Mouse (Mus musculus): ENCODE results near the gene Myo18a. TPM values are rescaled to one million over a fixed set of nuclear protein-coding genes. Genes with fewer than 3 reads are reported as not detected.

The Myo18a gene
- polyA plus RNA-seq (2012; rRNA removed): 92.0 and 93.1 TPM in 2 replicates

- TF ChIP-seq POLR2A (IDR thresholded peaks at IDR 0.05; ENCODE audit: low read depth, low read length) (no peak), CTCF (conservative IDR thresholded peaks at IDR 0.05; ENCODE audit: insufficient read depth, insufficient read length, low read depth, low read length) (peak; percentile 62)
- DNase-seq: peak; percentile 90
- Histone ChIP-seq H3K27me3 (replicated peaks; ENCODE audit: control insufficient read depth, insufficient read depth, low read length) (no peaks in the 10 kb centered on the region), H3K4me1 (ENCODE audit: control insufficient read depth, insufficient read depth, low read length) (peaks cover 20% of the 10 kb centered on the region), H3K36me3 (ENCODE audit: control insufficient read depth, insufficient read depth, low read length) (no peaks in the 10 kb centered on the region), H3K27ac (ENCODE audit: insufficient read depth, low read depth, low read length) (peak within 1 kb of the TSS; percentile 95), H3K4me3 (ENCODE audit: insufficient read depth, low read depth, low read length) (peak within 1 kb of the TSS; percentile 89)
- WGBS: 2% methylated on average over 79 of the region's 79 CpGs
These were observed at the start of gene Myo18a for GRCm38 (mm10) chr11:77762783-77763672. Myo18a (plus strand) TSS chr11:77763246.

- 59% methylated on average over 3 of the region's 3 CpGs for WGBS
- TF ChIP-seq POLR2A (IDR thresholded peaks at IDR 0.05; ENCODE audit: low read depth, low read length) (no peak), CTCF (conservative IDR thresholded peaks at IDR 0.05; ENCODE audit: insufficient read depth, insufficient read length, low read depth, low read length) (no peak)
- Histone ChIP-seq H3K4me1 (ENCODE audit: control insufficient read depth, insufficient read depth, low read length) (peaks cover 13% of the 10 kb centered on the region), H3K27ac (ENCODE audit: insufficient read depth, low read depth, low read length) (no peak overlapping the region; the same call in 1 of the 2 replicates), H3K27me3 (replicated peaks; ENCODE audit: control insufficient read depth, insufficient read depth, low read length) (no peaks in the 10 kb centered on the region), H3K36me3 (ENCODE audit: control insufficient read depth, insufficient read depth, low read length) (peaks cover 2% of the 10 kb centered on the region), H3K4me3 (ENCODE audit: insufficient read depth, low read depth, low read length) (no peak overlapping the region)
- DNase-seq: peak; percentile 62
These were observed 49.3 kb upstream of the Myo18a start for GRCm38 (mm10) chr11:77713736-77714135.

GRCm38 (mm10) chr11:77719055-77719454 is 44.0 kb upstream of the Myo18a start:
- TF ChIP-seq POLR2A (IDR thresholded peaks at IDR 0.05; ENCODE audit: low read depth, low read length): no peak
- no peak for TF ChIP-seq CTCF (conservative IDR thresholded peaks at IDR 0.05; ENCODE audit: insufficient read depth, insufficient read length, low read depth, low read length)
- no peak overlapping the region for H3K27ac ChIP-seq (ENCODE audit: insufficient read depth, low read depth, low read length)
- WGBS: 96% methylated on average over 2 of the region's 2 CpGs
- H3K4me1 ChIP-seq (ENCODE audit: control insufficient read depth, insufficient read depth, low read length): peaks cover 1% of the 10 kb centered on the region; the same call in 1 of the 2 replicates
- no peak for DNase-seq
- no peak overlapping the region for H3K4me3 ChIP-seq (ENCODE audit: insufficient read depth, low read depth, low read length)
- no peaks in the 10 kb centered on the region for H3K27me3 ChIP-seq (replicated peaks; ENCODE audit: control insufficient read depth, insufficient read depth, low read length)
- H3K36me3 ChIP-seq (ENCODE audit: control insufficient read depth, insufficient read depth, low read length): no peaks in the 10 kb centered on the region

GRCm38 (mm10) chr11:77721389-77721788 is 41.7 kb upstream of the Myo18a start:
- 87% methylated on average over 4 of the region's 4 CpGs for WGBS
- DNase-seq: no peak
- no peaks in the 10 kb centered on the region for H3K27me3 ChIP-seq (replicated peaks; ENCODE audit: control insufficient read depth, insufficient read depth, low read length)

GRCm38 (mm10) chr11:77724766-77725165 is 38.3 kb upstream of the Myo18a start:
- DNase-seq: no peak
- Histone ChIP-seq H3K4me3 (ENCODE audit: insufficient read depth, low read depth, low read length) (no peak overlapping the region), H3K36me3 (ENCODE audit: control insufficient read depth, insufficient read depth, low read length) (no peaks in the 10 kb centered on the region), H3K4me1 (ENCODE audit: control insufficient read depth, insufficient read depth, low read length) (no peaks in the 10 kb centered on the region), H3K27ac (ENCODE audit: insufficient read depth, low read depth, low read length) (no peak overlapping the region), H3K27me3 (replicated peaks; ENCODE audit: control insufficient read depth, insufficient read depth, low read length) (no peaks in the 10 kb centered on the region)
- TF ChIP-seq CTCF (conservative IDR thresholded peaks at IDR 0.05; ENCODE audit: insufficient read depth, insufficient read length, low read depth, low read length) (no peak), POLR2A (IDR thresholded peaks at IDR 0.05; ENCODE audit: low read depth, low read length) (no peak)
- 81% methylated on average over 7 of the region's 7 CpGs for WGBS

More at GRCm38 (mm10) chr11:77721389-77721788, 41.7 kb upstream of the Myo18a start:
- Histone ChIP-seq H3K36me3 (ENCODE audit: control insufficient read depth, insufficient read depth, low read length) (no peaks in the 10 kb centered on the region), H3K27ac (ENCODE audit: insufficient read depth, low read depth, low read length) (no peak overlapping the region), H3K4me3 (ENCODE audit: insufficient read depth, low read depth, low read length) (no peak overlapping the region), H3K4me1 (ENCODE audit: control insufficient read depth, insufficient read depth, low read length) (no peaks in the 10 kb centered on the region)
- no peak for TF ChIP-seq POLR2A (IDR thresholded peaks at IDR 0.05; ENCODE audit: low read depth, low read length)
- no peak for TF ChIP-seq CTCF (conservative IDR thresholded peaks at IDR 0.05; ENCODE audit: insufficient read depth, insufficient read length, low read depth, low read length)

GRCm38 (mm10) chr11:77725183-77725582 is 37.9 kb upstream of the Myo18a start, which contains the start of gene Cryba1:
Cryba1 (minus strand) TSS chr11:77725283.
- TF ChIP-seq CTCF (conservative IDR thresholded peaks at IDR 0.05; ENCODE audit: insufficient read depth, insufficient read length, low read depth, low read length) (no peak), POLR2A (IDR thresholded peaks at IDR 0.05; ENCODE audit: low read depth, low read length) (no peak)
- H3K4me3 ChIP-seq (ENCODE audit: insufficient read depth, low read depth, low read length): no peak within 1 kb of the TSS
- H3K36me3 ChIP-seq (ENCODE audit: control insufficient read depth, insufficient read depth, low read length): no peaks in the 10 kb centered on the region
- H3K27me3 ChIP-seq (replicated peaks; ENCODE audit: control insufficient read depth, insufficient read depth, low read length): no peaks in the 10 kb centered on the region
- H3K4me1 ChIP-seq (ENCODE audit: control insufficient read depth, insufficient read depth, low read length): no peaks in the 10 kb centered on the region
- no peak for DNase-seq
- no peak within 1 kb of the TSS for H3K27ac ChIP-seq (ENCODE audit: insufficient read depth, low read depth, low read length)
- WGBS: 79% methylated on average over 7 of the region's 7 CpGs

GRCm38 (mm10) chr11:77728587-77728986 is 34.5 kb upstream of the Myo18a start:
- H3K27ac ChIP-seq (ENCODE audit: insufficient read depth, low read depth, low read length): no peak overlapping the region
- no peaks in the 10 kb centered on the region for H3K4me1 ChIP-seq (ENCODE audit: control insufficient read depth, insufficient read depth, low read length)
- 62% methylated on average over 2 of the region's 2 CpGs for WGBS
- H3K4me3 ChIP-seq (ENCODE audit: insufficient read depth, low read depth, low read length): no peak overlapping the region
- H3K36me3 ChIP-seq (ENCODE audit: control insufficient read depth, insufficient read depth, low read length): no peaks in the 10 kb centered on the region
- TF ChIP-seq CTCF (conservative IDR thresholded peaks at IDR 0.05; ENCODE audit: insufficient read depth, insufficient read length, low read depth, low read length): no peak
- TF ChIP-seq POLR2A (IDR thresholded peaks at IDR 0.05; ENCODE audit: low read depth, low read length): no peak
- H3K27me3 ChIP-seq (replicated peaks; ENCODE audit: control insufficient read depth, insufficient read depth, low read length): no peaks in the 10 kb centered on the region
- no peak for DNase-seq

All from kidney, adult 2 months (tissue).